Mouse (Mus musculus): Measurements from ENCODE around the gene Cdkn1a. TPM values are rescaled to one million over a fixed set of nuclear protein-coding genes. Genes with fewer than 3 reads are reported as not detected.

Gene Cdkn1a
- polyA plus RNA-seq, 1 experiment from 2014 or later: 34.0 TPM

- H3K27ac ChIP-seq: no peak overlapping the region
- no peak overlapping the region for H3K4me2 ChIP-seq
- no peak overlapping the region for H3K9ac ChIP-seq
- no peaks in the 10 kb centered on the region for H3K4me1 ChIP-seq
- H3K9me3 ChIP-seq: no peaks in the 10 kb centered on the region; the same call in 1 of the 2 replicates
- H3K27me3 ChIP-seq: no peaks in the 10 kb centered on the region
- no peaks in the 10 kb centered on the region for H3K36me3 ChIP-seq (replicated peaks)
- no peak overlapping the region for H3K4me3 ChIP-seq (replicated peaks)
- 93% methylated on average over 3 of the region's 3 CpGs for WGBS
- ATAC-seq (ENCODE audit: low FRiP score): no peak
Observed at GRCm38 (mm10) chr17:29141577-29141976, 50.8 kb downstream of the Cdkn1a start.

GRCm38 (mm10) chr17:29143266-29143665, 52.5 kb downstream of the Cdkn1a start:
- no peaks in the 10 kb centered on the region for H3K36me3 ChIP-seq (replicated peaks)
- H3K4me3 ChIP-seq (replicated peaks): no peak overlapping the region
- no peak overlapping the region for H3K27ac ChIP-seq
- no peak overlapping the region for H3K9ac ChIP-seq
- peaks cover 5% of the 10 kb centered on the region; the same call in 1 of the 2 replicates for H3K4me1 ChIP-seq
- H3K4me2 ChIP-seq: no peak overlapping the region
- no peaks in the 10 kb centered on the region; the same call in 1 of the 2 replicates for H3K9me3 ChIP-seq
- ATAC-seq (ENCODE audit: low FRiP score): no peak
- 84% methylated on average over 8 of the region's 8 CpGs for WGBS
- no peaks in the 10 kb centered on the region for H3K27me3 ChIP-seq

DNA sequence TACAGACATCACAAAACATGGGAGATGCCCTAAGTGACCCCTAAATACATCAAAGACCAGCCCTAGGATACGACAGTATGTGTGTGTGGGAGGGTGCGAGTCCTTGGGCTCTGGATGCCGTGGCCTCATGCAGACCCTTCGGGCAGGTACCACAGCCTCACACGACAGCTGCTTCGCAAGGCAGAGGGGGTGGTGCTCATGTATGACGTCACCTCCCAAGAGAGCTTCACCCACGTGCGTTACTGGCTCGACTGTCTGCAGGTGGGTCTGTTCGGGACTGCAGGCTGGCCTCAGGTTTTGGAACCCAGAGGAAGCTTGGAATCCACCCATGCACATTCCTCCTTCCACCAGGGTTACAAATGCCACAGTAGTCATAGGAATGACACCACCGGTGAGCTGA, 54.3 kb downstream of the Cdkn1a start:
- Histone ChIP-seq H3K27ac (no peak overlapping the region), H3K27me3 (no peaks in the 10 kb centered on the region), H3K9ac (no peak overlapping the region), H3K4me3 (replicated peaks) (no peak overlapping the region), H3K4me1 (peaks cover 5% of the 10 kb centered on the region; the same call in 1 of the 2 replicates), H3K9me3 (no peaks in the 10 kb centered on the region; the same call in 1 of the 2 replicates), H3K4me2 (no peak overlapping the region), H3K36me3 (replicated peaks) (no peaks in the 10 kb centered on the region)
- WGBS: 90% methylated on average over 12 of the region's 12 CpGs
- ATAC-seq (ENCODE audit: low FRiP score): no peak

GRCm38 (mm10) chr17:29147273-29147672, 56.5 kb downstream of the Cdkn1a start:
- ATAC-seq (ENCODE audit: low FRiP score): no peak
- Histone ChIP-seq H3K9me3 (no peaks in the 10 kb centered on the region; the same call in 1 of the 2 replicates), H3K9ac (no peak overlapping the region), H3K4me1 (peaks cover 5% of the 10 kb centered on the region; the same call in 1 of the 2 replicates), H3K4me3 (replicated peaks) (no peak overlapping the region), H3K27me3 (no peaks in the 10 kb centered on the region), H3K27ac (no peak overlapping the region), H3K36me3 (replicated peaks) (no peaks in the 10 kb centered on the region), H3K4me2 (no peak overlapping the region)
- WGBS: 80% methylated on average over 14 of the region's 14 CpGs

GRCm38 (mm10) chr17:29147773-29148172, 57.0 kb downstream of the Cdkn1a start:
- ATAC-seq (ENCODE audit: low FRiP score): no peak

DNA sequence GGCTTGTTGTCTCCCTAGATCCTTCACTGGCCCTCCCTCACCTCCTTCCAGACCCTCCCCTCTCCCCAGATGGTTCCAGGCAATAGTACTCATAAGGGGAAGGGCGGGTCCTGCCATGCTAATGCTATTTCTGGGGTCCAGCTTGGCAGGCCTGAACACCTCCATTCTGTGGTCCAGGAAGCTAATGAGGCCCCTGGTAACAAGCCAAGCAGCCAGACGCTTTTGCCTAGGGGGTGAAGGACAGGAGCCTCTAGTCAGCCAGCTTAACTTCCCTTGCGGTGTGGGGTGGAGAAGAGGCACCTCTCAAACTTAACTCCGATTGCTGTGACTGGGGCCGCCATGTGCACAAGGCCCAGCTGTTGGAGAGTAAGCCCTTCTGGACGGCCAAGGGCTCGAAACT, 59.0 kb downstream of the Cdkn1a start:
- H3K4me2 ChIP-seq: no peak overlapping the region
- no peaks in the 10 kb centered on the region; the same call in 1 of the 2 replicates for H3K9me3 ChIP-seq
- no peaks in the 10 kb centered on the region for H3K27me3 ChIP-seq
- no peaks in the 10 kb centered on the region for H3K36me3 ChIP-seq (replicated peaks)
- WGBS: 73% methylated on average over 7 of the region's 7 CpGs
- peaks cover 5% of the 10 kb centered on the region; the same call in 1 of the 2 replicates for H3K4me1 ChIP-seq
- H3K27ac ChIP-seq: no peak overlapping the region
- ATAC-seq (ENCODE audit: low FRiP score): no peak
- H3K4me3 ChIP-seq (replicated peaks): no peak overlapping the region
- no peak overlapping the region for H3K9ac ChIP-seq

More at GRCm38 (mm10) chr17:29147773-29148172, 57.0 kb downstream of the Cdkn1a start:
- 89% methylated on average over 6 of the region's 6 CpGs for WGBS
- Histone ChIP-seq H3K4me1 (peaks cover 5% of the 10 kb centered on the region; the same call in 1 of the 2 replicates), H3K27ac (no peak overlapping the region), H3K4me3 (replicated peaks) (no peak overlapping the region), H3K36me3 (replicated peaks) (no peaks in the 10 kb centered on the region), H3K9ac (no peak overlapping the region), H3K4me2 (no peak overlapping the region), H3K27me3 (no peaks in the 10 kb centered on the region), H3K9me3 (no peaks in the 10 kb centered on the region; the same call in 1 of the 2 replicates)

Other genes with a start within 250 kb of the Cdkn1a start
- gene Pnpla1, start 232.6 kb upstream of the Cdkn1a start, polyA plus RNA-seq (2016; fragmentation: Nextera tagmentation; extraction: Ambion mirVana): not detected in 2 replicates
- gene 4930539E08Rik, start 175.7 kb upstream of the Cdkn1a start, polyA plus RNA-seq (2016; fragmentation: Nextera tagmentation; extraction: Ambion mirVana): 0.23 TPM in 2 replicates
- gene Pxt1, start 147.1 kb upstream of the Cdkn1a start, polyA plus RNA-seq (2016; fragmentation: Nextera tagmentation; extraction: Ambion mirVana): 0.44 TPM in 1 of 2 replicates, not detected in the other
- gene Kctd20, start 139.0 kb upstream of the Cdkn1a start, polyA plus RNA-seq (2016; fragmentation: Nextera tagmentation; extraction: Ambion mirVana): 127 and 129 TPM in 2 replicates
- 149 and 154 TPM in 2 replicates for gene Stk38, start 83.0 kb upstream of the Cdkn1a start, polyA plus RNA-seq (2016; fragmentation: Nextera tagmentation; extraction: Ambion mirVana)
- gene Srsf3, start 58.3 kb upstream of the Cdkn1a start, polyA plus RNA-seq (2016; fragmentation: Nextera tagmentation; extraction: Ambion mirVana): 852 and 860 TPM in 2 replicates
- gene Rab44, start 23.2 kb downstream of the Cdkn1a start, polyA plus RNA-seq (2016; fragmentation: Nextera tagmentation; extraction: Ambion mirVana): 0.09 TPM in 1 of 2 replicates, not detected in the other
- gene Cpne5, start 147.2 kb downstream of the Cdkn1a start, polyA plus RNA-seq (2016; fragmentation: Nextera tagmentation; extraction: Ambion mirVana): 9.9 and 10.7 TPM in 2 replicates
- 139 and 142 TPM in 2 replicates for gene Ppil1, start 173.2 kb downstream of the Cdkn1a start, polyA plus RNA-seq (2016; fragmentation: Nextera tagmentation; extraction: Ambion mirVana)
- gene BC004004, start 177.8 kb downstream of the Cdkn1a start, polyA plus RNA-seq (2016; fragmentation: Nextera tagmentation; extraction: Ambion mirVana): 65.0 and 65.2 TPM in 2 replicates
- gene Pi16, start 226.7 kb downstream of the Cdkn1a start, polyA plus RNA-seq (2016; fragmentation: Nextera tagmentation; extraction: Ambion mirVana): 1.8 and 2.2 TPM in 2 replicates

All from forebrain, embryonic 12.5 days (tissue).